Mouse (Mus musculus): ENCODE measurements at regions not wholly inside any gene's neighbourhood (a gene's known extent, or its start where the extent isn't known, plus 50 kb on each side); places are given as distances from the start of the nearest gene placed in this dataset.
A peak's percentile ranks its signal among the peaks of the same experiment; 100 is the strongest.

GRCm38 (mm10) chr19:49115484-49115883 is 909.7 kb downstream of the Sorcs3 start:
- WGBS: 66% methylated on average over 1 of the region's 1 CpGs
- Histone ChIP-seq H3K4me1 (ENCODE audit: control insufficient read depth, insufficient read depth, low read length) (no peaks in the 10 kb centered on the region), H3K36me3 (ENCODE audit: control insufficient read depth, insufficient read depth, low read length) (no peaks in the 10 kb centered on the region), H3K27ac (replicated peaks; ENCODE audit: low read depth, low read length) (no peak overlapping the region), H3K27me3 (replicated peaks; ENCODE audit: control insufficient read depth, insufficient read depth, low read length) (no peaks in the 10 kb centered on the region), H3K9ac (ENCODE audit: low read depth, low read length) (no peak overlapping the region), H3K9me3 (ENCODE audit: control insufficient read depth, low read length) (no peaks in the 10 kb centered on the region), H3K4me2 (ENCODE audit: low read depth, low read length) (no peak overlapping the region), H3K4me3 (ENCODE audit: low read depth, low read length) (no peak overlapping the region)
- peak; percentile 16 for DNase-seq (ENCODE audit: low spot score)
- ATAC-seq (ENCODE audit: low read depth): no peak

GRCm38 (mm10) chr19:49131664-49132063 is 925.8 kb downstream of the Sorcs3 start:
- Histone ChIP-seq H3K27ac (replicated peaks; ENCODE audit: low read depth, low read length) (no peak overlapping the region), H3K4me2 (ENCODE audit: low read depth, low read length) (no peak overlapping the region), H3K4me3 (ENCODE audit: low read depth, low read length) (no peak overlapping the region), H3K9ac (ENCODE audit: low read depth, low read length) (no peak overlapping the region), H3K4me1 (ENCODE audit: control insufficient read depth, insufficient read depth, low read length) (no peaks in the 10 kb centered on the region), H3K27me3 (replicated peaks; ENCODE audit: control insufficient read depth, insufficient read depth, low read length) (no peaks in the 10 kb centered on the region), H3K36me3 (ENCODE audit: control insufficient read depth, insufficient read depth, low read length) (no peaks in the 10 kb centered on the region), H3K9me3 (ENCODE audit: control insufficient read depth, low read length) (no peaks in the 10 kb centered on the region)
- DNase-seq (ENCODE audit: low spot score) (no peak), ATAC-seq (ENCODE audit: low read depth) (no peak)
- 51% methylated on average over 4 of the region's 4 CpGs for WGBS

- Histone ChIP-seq H3K9ac (ENCODE audit: low read depth, low read length) (no peak overlapping the region), H3K4me3 (ENCODE audit: low read depth, low read length) (no peak overlapping the region), H3K4me2 (ENCODE audit: low read depth, low read length) (no peak overlapping the region), H3K4me1 (ENCODE audit: control insufficient read depth, insufficient read depth, low read length) (no peaks in the 10 kb centered on the region), H3K9me3 (ENCODE audit: control insufficient read depth, low read length) (no peaks in the 10 kb centered on the region), H3K27ac (replicated peaks; ENCODE audit: low read depth, low read length) (no peak overlapping the region), H3K27me3 (replicated peaks; ENCODE audit: control insufficient read depth, insufficient read depth, low read length) (no peaks in the 10 kb centered on the region), H3K36me3 (ENCODE audit: control insufficient read depth, insufficient read depth, low read length) (no peaks in the 10 kb centered on the region)
- ATAC-seq (ENCODE audit: low read depth): no peak
- DNase-seq (ENCODE audit: low spot score): no peak
- 63% methylated on average over 2 of the region's 2 CpGs for WGBS
Measured at GRCm38 (mm10) chr19:49172078-49172477, 966.3 kb downstream of the Sorcs3 start.

GRCm38 (mm10) chr19:49207971-49208370 is 1002.1 kb downstream of the Sorcs3 start:
- 65% methylated on average over 3 of the region's 3 CpGs for WGBS
- Histone ChIP-seq H3K27ac (replicated peaks; ENCODE audit: low read depth, low read length) (no peak overlapping the region), H3K4me1 (ENCODE audit: control insufficient read depth, insufficient read depth, low read length) (no peaks in the 10 kb centered on the region), H3K36me3 (ENCODE audit: control insufficient read depth, insufficient read depth, low read length) (no peaks in the 10 kb centered on the region), H3K9me3 (ENCODE audit: control insufficient read depth, low read length) (no peaks in the 10 kb centered on the region), H3K4me3 (ENCODE audit: low read depth, low read length) (no peak overlapping the region), H3K4me2 (ENCODE audit: low read depth, low read length) (no peak overlapping the region), H3K27me3 (replicated peaks; ENCODE audit: control insufficient read depth, insufficient read depth, low read length) (no peaks in the 10 kb centered on the region), H3K9ac (ENCODE audit: low read depth, low read length) (no peak overlapping the region)
- DNase-seq (ENCODE audit: low spot score): no peak
- ATAC-seq (ENCODE audit: low read depth): no peak

GRCm38 (mm10) chr19:49242601-49243000 is 1036.8 kb downstream of the Sorcs3 start:
- Histone ChIP-seq H3K27me3 (replicated peaks; ENCODE audit: control insufficient read depth, insufficient read depth, low read length) (no peaks in the 10 kb centered on the region), H3K4me3 (ENCODE audit: low read depth, low read length) (no peak overlapping the region), H3K27ac (replicated peaks; ENCODE audit: low read depth, low read length) (no peak overlapping the region), H3K4me1 (ENCODE audit: control insufficient read depth, insufficient read depth, low read length) (no peaks in the 10 kb centered on the region), H3K9me3 (ENCODE audit: control insufficient read depth, low read length) (no peaks in the 10 kb centered on the region), H3K9ac (ENCODE audit: low read depth, low read length) (no peak overlapping the region), H3K4me2 (ENCODE audit: low read depth, low read length) (no peak overlapping the region), H3K36me3 (ENCODE audit: control insufficient read depth, insufficient read depth, low read length) (no peaks in the 10 kb centered on the region)
- ATAC-seq (ENCODE audit: low read depth) (no peak), DNase-seq (ENCODE audit: low spot score) (no peak)
- 59% methylated on average over 2 of the region's 2 CpGs for whole genome bisulfite sequencing

- Histone ChIP-seq H3K9ac (ENCODE audit: low read depth, low read length) (no peak overlapping the region), H3K9me3 (ENCODE audit: control insufficient read depth, low read length) (no peaks in the 10 kb centered on the region), H3K27ac (replicated peaks; ENCODE audit: low read depth, low read length) (no peak overlapping the region), H3K4me1 (ENCODE audit: control insufficient read depth, insufficient read depth, low read length) (no peaks in the 10 kb centered on the region), H3K4me2 (ENCODE audit: low read depth, low read length) (no peak overlapping the region), H3K36me3 (ENCODE audit: control insufficient read depth, insufficient read depth, low read length) (no peaks in the 10 kb centered on the region), H3K4me3 (ENCODE audit: low read depth, low read length) (no peak overlapping the region), H3K27me3 (replicated peaks; ENCODE audit: control insufficient read depth, insufficient read depth, low read length) (no peaks in the 10 kb centered on the region)
- 55% methylated on average over 3 of the region's 3 CpGs for WGBS
- ATAC-seq (ENCODE audit: low read depth) (no peak), DNase-seq (ENCODE audit: low spot score) (no peak)
Measured at GRCm38 (mm10) chr19:49245114-49245714, 1039.4 kb downstream of the Sorcs3 start.

- H3K9ac ChIP-seq (ENCODE audit: low read depth, low read length): no peak overlapping the region
- H3K4me1 ChIP-seq (ENCODE audit: control insufficient read depth, insufficient read depth, low read length): no peaks in the 10 kb centered on the region
- no peaks in the 10 kb centered on the region for H3K36me3 ChIP-seq (ENCODE audit: control insufficient read depth, insufficient read depth, low read length)
- WGBS: 57% methylated on average over 1 of the region's 1 CpGs
- H3K9me3 ChIP-seq (ENCODE audit: control insufficient read depth, low read length): no peaks in the 10 kb centered on the region
- no peaks in the 10 kb centered on the region for H3K27me3 ChIP-seq (replicated peaks; ENCODE audit: control insufficient read depth, insufficient read depth, low read length)
- ATAC-seq (ENCODE audit: low read depth) (no peak), DNase-seq (ENCODE audit: low spot score) (no peak)
- H3K27ac ChIP-seq (replicated peaks; ENCODE audit: low read depth, low read length): no peak overlapping the region
- no peak overlapping the region for H3K4me2 ChIP-seq (ENCODE audit: low read depth, low read length)
- H3K4me3 ChIP-seq (ENCODE audit: low read depth, low read length): no peak overlapping the region
Measured at GRCm38 (mm10) chr19:49264616-49265015, 1058.8 kb downstream of the Sorcs3 start.

- 50% methylated on average over 8 of the region's 8 CpGs for WGBS
Measured at GRCm38 (mm10) chr19:49267864-49268480, 1062.1 kb downstream of the Sorcs3 start.

GRCm38 (mm10) chr19:49282626-49283261 is 1076.9 kb downstream of the Sorcs3 start:
- WGBS: 63% methylated on average over 8 of the region's 8 CpGs

More at GRCm38 (mm10) chr19:49267864-49268480, 1062.1 kb downstream of the Sorcs3 start:
- Histone ChIP-seq H3K4me1 (ENCODE audit: control insufficient read depth, insufficient read depth, low read length) (no peaks in the 10 kb centered on the region), H3K9ac (ENCODE audit: low read depth, low read length) (no peak overlapping the region), H3K27me3 (replicated peaks; ENCODE audit: control insufficient read depth, insufficient read depth, low read length) (no peaks in the 10 kb centered on the region), H3K9me3 (ENCODE audit: control insufficient read depth, low read length) (no peaks in the 10 kb centered on the region), H3K36me3 (ENCODE audit: control insufficient read depth, insufficient read depth, low read length) (no peaks in the 10 kb centered on the region), H3K27ac (replicated peaks; ENCODE audit: low read depth, low read length) (no peak overlapping the region), H3K4me2 (ENCODE audit: low read depth, low read length) (no peak overlapping the region), H3K4me3 (ENCODE audit: low read depth, low read length) (no peak overlapping the region)
- DNase-seq (ENCODE audit: low spot score): no peak
- no peak for ATAC-seq (ENCODE audit: low read depth)

More at GRCm38 (mm10) chr19:49282626-49283261, 1076.9 kb downstream of the Sorcs3 start:
- Histone ChIP-seq H3K36me3 (ENCODE audit: control insufficient read depth, insufficient read depth, low read length) (no peaks in the 10 kb centered on the region), H3K4me3 (ENCODE audit: low read depth, low read length) (no peak overlapping the region), H3K27me3 (replicated peaks; ENCODE audit: control insufficient read depth, insufficient read depth, low read length) (no peaks in the 10 kb centered on the region), H3K9me3 (ENCODE audit: control insufficient read depth, low read length) (no peaks in the 10 kb centered on the region), H3K27ac (replicated peaks; ENCODE audit: low read depth, low read length) (no peak overlapping the region), H3K4me2 (ENCODE audit: low read depth, low read length) (no peak overlapping the region), H3K9ac (ENCODE audit: low read depth, low read length) (no peak overlapping the region), H3K4me1 (ENCODE audit: control insufficient read depth, insufficient read depth, low read length) (no peaks in the 10 kb centered on the region)
- ATAC-seq (ENCODE audit: low read depth) (no peak), DNase-seq (ENCODE audit: low spot score) (no peak)

All from embryonic facial prominence, embryonic 14.5 days (tissue).